12 mouse cellular contexts compared by ENCODE assay signal in the genomic region with DNA sequence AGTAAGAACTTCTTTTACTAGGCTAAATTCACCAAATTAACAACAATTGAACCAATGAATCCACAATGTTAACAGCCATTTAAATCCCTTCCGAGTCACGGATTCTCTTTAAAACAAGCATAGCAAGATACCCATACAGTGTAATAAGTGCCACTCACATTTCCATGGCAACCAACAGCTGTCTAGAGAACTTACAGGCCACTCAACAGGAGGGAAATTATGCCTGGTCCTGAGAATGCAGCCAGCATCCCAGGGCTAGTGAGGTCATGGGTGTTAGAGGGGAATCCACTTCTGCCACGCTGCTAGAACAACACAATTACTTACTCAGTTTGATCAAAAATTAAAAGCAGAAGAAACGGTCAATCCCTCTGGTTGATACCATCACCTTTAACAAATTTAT.
A peak's percentile ranks its signal among the peaks of the same experiment; 100 is the strongest.
DNase-seq lines count a peak whose midpoint lies in the region; ATAC-seq and TF ChIP-seq lines count a peak whose summit lies in the region.
"Had no signal": no experiment of that assay in that cellular context is flagged by ENCODE, and none has a peak within 500 bp of the region (broad histone marks: within the 10 kb centered on the region; RNA-seq: fewer than 3 reads in every experiment).

No protein-coding gene starts in this region.

- DNase-seq in embryo, embryonic 10.5 days (ENCODE audit: low spot score), result peak; percentile 77
- peak; percentile 41 for DNase-seq in midbrain, postnatal 0 days (ENCODE audit: low spot score)
- no peak for DNase-seq in right cerebral cortex, postnatal 36 days (ENCODE audit: low spot score in 2 of 2)
- DNase-seq in heart, adult 2 months, result no peak
- DNase-seq in adrenal gland, adult 18-20 months (ENCODE audit: low spot score in 2 of 2), result no peak
- DNase-seq in urinary bladder, adult 2 months (ENCODE audit: low spot score), result no peak
- DNase-seq: adrenal gland, adult 8-10 months; thymus, postnatal 36 days had no signal

- no peak overlapping the region for H3K27ac ChIP-seq in forebrain, embryonic 13.5 days
- H3K27ac ChIP-seq in hindbrain, embryonic 16.5 days (ENCODE audit: low read depth, low read length), result no peak overlapping the region
- no peak overlapping the region for H3K27ac ChIP-seq in midbrain, postnatal 0 days (ENCODE audit: low read depth, low read length)
- no peak overlapping the region for H3K27ac ChIP-seq in heart, adult 2 months
- H3K27ac ChIP-seq: stomach, embryonic 15.5 days had no signal

- TF ChIP-seq CTCF in midbrain, postnatal 0 days (IDR thresholded peaks at IDR 0.05), result no peak
- TF ChIP-seq CTCF in heart, adult 2 months (IDR thresholded peaks at IDR 0.05), result no peak

- H3K4me1 ChIP-seq in forebrain, embryonic 13.5 days, result peaks cover 17% of the 10 kb centered on the region
- H3K4me1 ChIP-seq in hindbrain, embryonic 16.5 days (ENCODE audit: control insufficient read depth, insufficient read depth, low read depth, low read length), result peaks cover 7% of the 10 kb centered on the region
- no peaks in the 10 kb centered on the region for H3K4me1 ChIP-seq in midbrain, postnatal 0 days (ENCODE audit: insufficient read depth, low read length)
- H3K4me1 ChIP-seq in heart, adult 2 months (ENCODE audit: control insufficient read depth, insufficient read depth, low read length), result no peaks in the 10 kb centered on the region
- H3K4me1 ChIP-seq: stomach, embryonic 15.5 days had no signal

- 9% methylated on average over 4 of the region's 4 CpGs for WGBS in forebrain, embryonic 13.5 days
- 10% methylated on average over 4 of the region's 4 CpGs for WGBS in hindbrain, embryonic 16.5 days
- WGBS in midbrain, postnatal 0 days, result 9% methylated on average over 4 of the region's 4 CpGs
- WGBS in heart, adult 2 months, result 80% methylated on average over 4 of the region's 4 CpGs

- no peaks in the 10 kb centered on the region for H3K9me3 ChIP-seq in forebrain, embryonic 13.5 days (replicated peaks)
- H3K9me3 ChIP-seq in hindbrain, embryonic 16.5 days (ENCODE audit: control insufficient read depth, low read length), result no peaks in the 10 kb centered on the region
- H3K9me3 ChIP-seq in midbrain, postnatal 0 days (ENCODE audit: low read length), result no peaks in the 10 kb centered on the region
- H3K9me3 ChIP-seq: stomach, embryonic 15.5 days had no signal

- H3K9ac ChIP-seq in forebrain, embryonic 13.5 days, result no peak overlapping the region
- H3K9ac ChIP-seq in hindbrain, embryonic 16.5 days (ENCODE audit: low read depth, low read length), result no peak overlapping the region
- no peak overlapping the region for H3K9ac ChIP-seq in midbrain, postnatal 0 days (replicated peaks; ENCODE audit: low read length, poor library complexity, severe bottlenecking)
- H3K9ac ChIP-seq in heart, adult 2 months (ENCODE audit: low read depth, low read length), result no peak overlapping the region
- H3K9ac ChIP-seq: stomach, embryonic 15.5 days had no signal

- no peak for TF ChIP-seq POLR2A in heart, adult 2 months (IDR thresholded peaks at IDR 0.05; ENCODE audit: insufficient read depth, low read depth, low read length)

- no peak overlapping the region for H3K4me2 ChIP-seq in forebrain, embryonic 13.5 days
- no peak overlapping the region for H3K4me2 ChIP-seq in hindbrain, embryonic 16.5 days (ENCODE audit: low read length)
- no peak overlapping the region for H3K4me2 ChIP-seq in midbrain, postnatal 0 days (ENCODE audit: low read depth, low read length, poor library complexity, severe bottlenecking)
- H3K4me2 ChIP-seq: stomach, embryonic 15.5 days had no signal

- TF ChIP-seq EP300 in heart, adult 2 months (IDR thresholded peaks at IDR 0.05; ENCODE audit: insufficient read depth, low read depth, low read length), result no peak

- peak; percentile 81; the same call in 1 of the 2 replicates for ATAC-seq in forebrain, embryonic 13.5 days
- ATAC-seq in hindbrain, embryonic 16.5 days, result peak; percentile 74
- ATAC-seq in midbrain, postnatal 0 days (ENCODE audit: low FRiP score), result no peak
- ATAC-seq: lung, postnatal 0 days had no signal

- intact Hi-C loops in heart, adult 2 months (cut with DNase I), result no loop called here

- no peak overlapping the region for H3K4me3 ChIP-seq in forebrain, embryonic 13.5 days
- H3K4me3 ChIP-seq in hindbrain, embryonic 16.5 days (ENCODE audit: low read length), result no peak overlapping the region
- H3K4me3 ChIP-seq in midbrain, postnatal 0 days (ENCODE audit: low read depth, low read length), result no peak overlapping the region
- H3K4me3 ChIP-seq in heart, adult 2 months, result no peak overlapping the region
- H3K4me3 ChIP-seq: stomach, embryonic 15.5 days had no signal

- no peaks in the 10 kb centered on the region for H3K36me3 ChIP-seq in forebrain, embryonic 13.5 days (ENCODE audit: poor library complexity, severe bottlenecking)
- no peaks in the 10 kb centered on the region for H3K36me3 ChIP-seq in hindbrain, embryonic 16.5 days (ENCODE audit: control insufficient read depth, insufficient read depth, low read length)
- H3K36me3 ChIP-seq in midbrain, postnatal 0 days (ENCODE audit: insufficient read depth, low read length), result no peaks in the 10 kb centered on the region
- no peaks in the 10 kb centered on the region for H3K36me3 ChIP-seq in heart, adult 2 months (ENCODE audit: control insufficient read depth, insufficient read depth, low read length)
- H3K36me3 ChIP-seq: stomach, embryonic 15.5 days had no signal

- H3K79me2 ChIP-seq in heart, adult 2 months (replicated peaks; ENCODE audit: control insufficient read depth, insufficient read depth, low read length), result no peaks in the 10 kb centered on the region

- no peaks in the 10 kb centered on the region for H3K27me3 ChIP-seq in forebrain, embryonic 13.5 days
- no peaks in the 10 kb centered on the region for H3K27me3 ChIP-seq in hindbrain, embryonic 16.5 days (replicated peaks; ENCODE audit: control insufficient read depth, insufficient read depth, low read length)
- no peaks in the 10 kb centered on the region for H3K27me3 ChIP-seq in midbrain, postnatal 0 days (ENCODE audit: insufficient read depth, low read length)
- H3K27me3 ChIP-seq in heart, adult 2 months (ENCODE audit: control insufficient read depth, insufficient read depth, low read length), result no peaks in the 10 kb centered on the region
- H3K27me3 ChIP-seq: stomach, embryonic 15.5 days had no signal

Comparison
In these comparisons a context has a peak if more than half of its experiments do, and no peak if none do; other contexts are left out.
1. DNase-seq: peak in embryo, embryonic 10.5 days (single experiment) and midbrain, postnatal 0 days (single experiment); none in right cerebral cortex, postnatal 36 days (0 of 2), heart, adult 2 months (0 of 2), adrenal gland, adult 18-20 months (0 of 2) and urinary bladder, adult 2 months (single experiment).